Mouse (Mus musculus) regulatory T cell (primary cell): ENCODE data around the gene Gm42742.

ENCODE experiments used
- in situ Hi-C: fragments of 300-600 bp; cut with MboI, MseI; formaldehyde crosslinking; loops from one replicate; pipeline ENCODE4 v1.15.1; 2025; ENCODE audit warnings: high pct_unique_total_duplicates

The Gm42742 gene

DNA sequence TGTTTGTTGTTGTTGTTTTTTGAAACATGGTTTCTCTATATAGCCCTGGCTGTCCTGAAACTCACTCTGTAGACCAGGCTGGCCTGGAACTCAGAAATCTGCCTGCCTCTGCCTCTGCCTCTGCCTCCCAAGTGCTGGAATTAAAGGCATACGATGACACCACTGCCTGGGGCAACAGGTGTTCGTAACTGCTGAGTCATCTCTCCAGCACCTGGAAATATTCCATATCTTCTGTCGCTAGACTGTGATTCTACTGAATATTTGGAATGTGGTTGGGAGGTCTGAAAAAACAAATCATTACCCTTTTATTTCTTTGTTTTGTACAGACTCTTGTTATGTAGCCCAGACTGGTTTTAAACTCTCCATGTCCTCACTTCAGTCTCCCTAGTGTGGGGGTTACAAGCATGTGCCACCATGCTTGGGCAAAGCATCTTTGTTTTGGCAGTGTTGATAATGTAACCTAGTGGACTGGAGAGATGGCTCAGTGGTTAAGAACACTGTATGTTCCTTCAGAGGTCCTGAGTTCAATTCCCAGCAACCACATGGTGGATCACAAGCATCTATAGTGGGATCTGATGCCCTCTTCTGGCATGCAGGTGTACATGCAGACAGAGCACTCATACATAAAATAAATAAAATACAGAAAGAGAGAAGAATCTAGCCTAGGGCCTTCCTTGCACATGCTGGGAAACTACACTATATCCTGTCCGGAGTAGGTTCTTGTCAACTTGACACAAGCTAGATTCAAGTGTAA lies 16.6 kb downstream of the Gm42742 start:
- in situ Hi-C loops = no loop called here

DNA sequence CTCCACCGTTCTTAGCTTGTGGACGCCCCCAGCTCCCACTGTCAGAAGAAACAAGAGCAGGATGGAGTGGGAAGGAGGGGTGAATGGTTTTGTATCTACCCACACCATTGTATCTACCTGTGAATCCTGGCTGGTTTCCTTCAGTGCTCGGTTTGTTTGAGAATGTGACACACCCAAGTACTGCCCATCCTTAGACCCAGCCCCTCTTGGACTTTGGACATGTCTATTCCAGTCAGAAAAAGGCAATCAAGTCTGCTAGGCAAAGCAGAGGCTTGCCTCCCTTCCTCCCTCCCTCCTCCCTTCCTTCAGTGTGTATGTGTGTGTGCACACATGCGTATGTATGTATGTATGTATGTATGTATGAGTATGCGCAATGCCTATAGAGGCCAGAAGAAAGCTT lies 17.3 kb downstream of the Gm42742 start:
- in situ Hi-C loops = no loop called here

DNA sequence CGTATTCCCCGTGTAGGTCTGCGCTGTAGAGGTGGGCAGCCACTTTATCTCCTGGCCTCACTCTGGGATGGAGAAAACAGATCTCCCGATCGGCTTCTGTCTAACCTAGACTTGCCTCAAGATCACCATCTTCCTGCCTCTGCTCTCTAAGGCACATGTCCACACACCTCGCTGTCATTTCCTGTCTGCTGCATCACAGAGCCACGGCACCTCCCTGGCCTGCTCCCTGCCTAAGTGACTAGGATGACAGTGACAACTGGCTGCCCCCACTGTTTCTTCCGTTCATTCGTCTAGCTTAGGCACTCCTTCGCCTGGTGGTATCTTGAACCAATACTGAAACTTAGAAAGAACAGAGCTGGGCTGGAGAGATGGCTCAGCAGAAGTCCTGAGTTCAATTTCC lies 21.3 kb downstream of the Gm42742 start:
- in situ Hi-C loops = loop anchor here (5.0 kb wide), 1 partner anchor 53 kb away; no protein-coding TSS in a partner anchor

DNA sequence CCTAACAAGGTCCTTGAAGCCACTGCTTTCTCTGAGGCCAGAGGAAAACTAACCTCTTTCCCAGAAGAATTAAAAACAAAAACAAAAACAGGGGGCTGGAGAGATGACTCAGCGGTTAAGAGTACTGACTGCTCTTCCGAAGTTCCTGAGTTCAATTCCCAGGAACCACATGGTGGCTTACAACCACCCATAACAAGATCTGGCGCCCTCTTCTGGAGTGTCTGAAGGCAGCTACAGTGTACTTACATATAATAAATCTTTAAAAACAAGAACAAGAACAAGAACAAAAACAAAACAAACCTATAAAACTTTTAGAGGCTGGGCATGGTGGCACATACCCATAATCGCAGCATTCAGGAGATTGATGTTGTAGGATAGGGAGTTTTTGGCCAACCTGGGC lies 24.4 kb downstream of the Gm42742 start:
- in situ Hi-C loops = loop anchor here (5.0 kb wide), 1 partner anchor 56 kb away; no protein-coding TSS in a partner anchor

DNA sequence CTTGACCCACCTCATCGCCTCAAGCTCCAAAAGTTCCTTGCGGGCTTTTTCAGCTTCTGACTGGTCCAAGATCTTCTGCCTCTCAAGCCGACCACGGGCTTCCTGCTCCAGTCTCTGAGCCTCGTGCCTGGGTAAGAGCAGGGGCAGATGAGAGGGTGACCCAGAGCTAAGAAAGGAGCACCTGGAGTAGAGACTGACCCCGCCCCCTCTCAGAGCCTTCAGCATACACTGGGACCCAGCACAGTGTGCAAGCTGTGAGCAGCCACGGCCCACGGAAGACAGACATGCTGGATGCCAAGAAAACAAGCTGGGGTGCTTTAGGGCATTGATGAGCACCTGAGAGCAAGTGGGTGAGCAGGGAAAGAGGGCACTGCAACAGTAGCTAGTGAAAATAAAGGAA lies 32.1 kb downstream of the Gm42742 start:
- in situ Hi-C loops = no loop called here

DNA sequence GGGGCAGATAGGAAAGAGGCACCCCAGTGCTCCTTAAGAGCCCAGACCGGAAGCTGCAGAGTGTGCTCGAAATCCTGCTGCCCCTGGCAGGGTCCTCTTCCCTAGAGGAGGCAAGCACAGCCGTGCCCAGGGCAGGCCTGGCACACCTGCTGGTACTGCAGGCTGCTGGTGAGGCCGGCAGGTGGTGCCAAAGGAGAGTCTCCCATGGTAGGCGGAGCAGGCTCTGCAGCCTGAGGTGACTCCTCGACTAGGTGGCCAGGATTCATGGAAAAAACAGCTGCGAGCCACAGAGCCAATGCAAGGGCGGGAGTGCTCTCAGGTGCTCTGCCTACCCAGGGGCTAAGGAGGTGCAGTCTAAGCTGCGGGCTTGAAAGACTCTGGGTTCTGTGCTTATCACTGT lies 34.6 kb downstream of the Gm42742 start:
- in situ Hi-C loops = no loop called here

DNA sequence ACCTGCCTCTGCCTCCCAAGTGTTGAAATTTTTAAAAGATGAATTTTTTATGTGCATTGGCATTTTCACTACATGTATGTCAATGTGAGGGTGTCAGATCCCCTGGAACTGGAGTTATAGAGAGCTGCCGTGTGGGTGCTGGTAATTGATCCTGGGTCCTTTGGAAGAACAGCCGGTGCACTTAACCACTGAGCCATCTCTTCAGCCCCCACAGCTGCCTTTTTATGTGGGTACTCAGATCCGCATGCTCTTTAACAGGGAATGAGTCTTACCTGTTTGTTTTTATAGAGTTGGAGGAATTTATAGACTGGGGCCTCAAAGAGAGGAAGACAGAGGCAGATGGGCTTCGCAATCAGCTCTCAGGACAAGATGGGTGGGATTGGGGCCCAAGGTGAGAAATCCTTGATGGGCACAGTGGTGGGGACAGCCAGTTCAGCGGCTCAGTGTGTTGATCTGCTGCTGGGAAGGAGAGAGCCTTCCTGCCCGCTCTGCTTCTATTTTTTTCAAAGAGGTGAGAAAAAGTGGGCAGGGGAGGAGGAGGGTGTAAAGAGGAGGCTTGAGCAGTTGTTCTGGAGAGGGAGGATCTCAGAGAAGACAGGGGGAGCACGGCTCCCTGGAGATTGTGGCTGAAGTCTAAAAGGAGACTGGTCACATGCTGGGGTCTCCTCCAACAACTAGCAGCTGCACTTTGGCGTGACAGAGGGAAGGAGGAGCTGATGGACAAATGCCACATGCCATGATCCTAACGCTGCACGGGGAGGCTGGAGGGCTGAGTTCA lies 36.0 kb downstream of the Gm42742 start:
- in situ Hi-C loops = no loop called here

DNA sequence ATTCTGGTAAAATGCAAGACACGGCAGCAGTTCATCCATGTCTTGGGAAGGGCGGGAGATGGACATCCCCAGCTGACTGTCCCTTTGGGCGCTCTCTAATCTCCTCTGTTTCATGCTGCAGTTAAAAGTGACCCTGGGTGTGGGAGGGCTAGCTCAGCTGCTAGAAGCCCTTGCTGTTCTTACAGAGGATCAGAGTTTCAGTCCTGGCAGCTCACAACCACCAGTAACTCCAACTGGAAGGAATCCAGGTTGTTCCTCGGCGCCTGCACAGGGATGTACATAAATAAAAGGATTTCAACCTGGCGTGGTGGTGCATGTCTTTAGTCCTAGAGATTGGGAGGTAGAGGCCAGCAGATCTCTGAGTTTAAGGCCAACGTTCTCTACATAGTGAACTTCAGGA lies 37.8 kb downstream of the Gm42742 start:
- in situ Hi-C loops = no loop called here

DNA sequence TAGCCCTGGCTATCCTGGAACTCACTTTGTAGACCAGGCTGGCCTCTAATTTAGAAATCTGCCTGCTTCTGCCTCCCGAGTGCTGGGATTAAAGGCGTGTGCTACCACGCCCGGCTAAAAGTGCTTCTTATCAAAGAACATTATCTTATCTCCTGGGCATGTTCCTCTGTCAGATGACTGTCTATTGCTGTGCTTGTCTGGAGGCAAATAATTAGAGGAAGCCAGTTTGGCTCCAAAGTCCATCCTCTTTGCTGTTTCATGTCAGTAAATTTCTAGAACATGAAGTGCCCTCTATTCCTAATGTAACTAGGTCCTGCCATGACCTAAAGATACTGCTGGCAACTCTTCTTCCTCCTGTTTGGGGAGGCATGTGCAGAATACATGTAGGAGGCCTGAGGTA lies 38.8 kb downstream of the Gm42742 start:
- in situ Hi-C loops = no loop called here

DNA sequence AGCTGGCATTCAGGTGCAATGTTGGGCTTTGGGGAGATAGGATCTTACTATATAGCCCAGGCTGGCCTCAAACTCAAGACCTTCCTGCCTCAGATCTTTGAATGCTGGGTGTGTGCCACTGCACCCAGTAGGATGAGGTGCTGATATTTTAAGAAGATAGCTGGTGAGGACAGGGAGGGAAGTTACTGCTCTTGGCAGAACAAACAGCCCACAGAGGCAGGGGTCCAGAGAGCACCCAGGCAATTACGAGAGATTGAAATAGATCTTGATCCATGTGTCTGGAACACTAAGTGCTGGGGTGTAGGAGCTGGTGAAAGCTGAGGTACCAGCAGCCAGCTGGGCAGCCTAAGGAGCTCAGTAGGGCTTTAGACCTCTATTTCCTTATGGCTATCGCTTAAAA lies 39.3 kb downstream of the Gm42742 start:
- in situ Hi-C loops = no loop called here

DNA sequence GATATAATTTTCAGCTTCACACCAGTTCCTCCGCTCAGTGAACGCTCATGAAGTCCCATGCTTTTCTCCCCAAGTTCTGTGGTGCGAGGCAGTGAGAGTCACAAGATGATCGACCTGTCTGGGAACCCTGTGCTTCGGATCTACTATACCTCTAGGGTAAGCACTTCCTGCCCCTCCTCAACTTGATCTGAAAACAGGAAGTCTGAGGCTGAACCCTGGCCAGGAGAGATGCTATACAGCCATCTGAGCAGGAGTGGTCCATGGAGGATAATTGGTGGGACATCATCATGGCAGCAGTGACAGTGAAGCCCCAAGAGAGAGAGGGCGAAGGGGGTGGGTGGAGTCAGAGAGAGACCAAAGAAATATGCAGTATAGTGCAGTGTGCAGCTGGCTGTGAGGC lies 42.1 kb downstream of the Gm42742 start:
- in situ Hi-C loops = no loop called here

DNA sequence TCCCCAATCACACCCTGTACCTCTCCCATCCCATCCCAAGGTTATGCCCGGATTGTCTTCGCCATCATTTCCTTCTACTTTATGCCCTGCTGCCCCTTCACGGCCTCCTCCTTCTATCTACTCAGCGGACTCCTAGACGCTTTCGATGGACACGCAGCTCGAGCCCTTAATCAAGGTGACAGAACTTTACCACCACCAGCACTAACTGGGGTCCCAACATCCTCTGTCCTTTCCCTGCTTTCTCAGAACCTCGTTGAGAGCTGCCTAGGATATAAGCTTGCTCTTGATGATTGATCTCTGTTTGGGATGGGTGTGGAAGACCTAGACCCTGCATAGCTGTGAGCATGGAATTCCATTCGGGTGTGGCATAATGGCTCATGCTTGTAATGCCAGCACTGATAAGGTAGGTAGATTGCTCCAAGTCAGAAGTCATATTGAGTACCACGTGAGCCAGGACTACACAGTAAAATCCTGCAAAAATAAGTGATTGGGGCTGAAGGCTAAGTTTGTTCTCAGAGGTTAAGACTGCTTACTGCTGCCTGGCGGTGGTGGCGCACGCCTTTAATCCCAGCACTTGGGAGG lies 43.9 kb downstream of the Gm42742 start:
- in situ Hi-C loops = no loop called here

DNA sequence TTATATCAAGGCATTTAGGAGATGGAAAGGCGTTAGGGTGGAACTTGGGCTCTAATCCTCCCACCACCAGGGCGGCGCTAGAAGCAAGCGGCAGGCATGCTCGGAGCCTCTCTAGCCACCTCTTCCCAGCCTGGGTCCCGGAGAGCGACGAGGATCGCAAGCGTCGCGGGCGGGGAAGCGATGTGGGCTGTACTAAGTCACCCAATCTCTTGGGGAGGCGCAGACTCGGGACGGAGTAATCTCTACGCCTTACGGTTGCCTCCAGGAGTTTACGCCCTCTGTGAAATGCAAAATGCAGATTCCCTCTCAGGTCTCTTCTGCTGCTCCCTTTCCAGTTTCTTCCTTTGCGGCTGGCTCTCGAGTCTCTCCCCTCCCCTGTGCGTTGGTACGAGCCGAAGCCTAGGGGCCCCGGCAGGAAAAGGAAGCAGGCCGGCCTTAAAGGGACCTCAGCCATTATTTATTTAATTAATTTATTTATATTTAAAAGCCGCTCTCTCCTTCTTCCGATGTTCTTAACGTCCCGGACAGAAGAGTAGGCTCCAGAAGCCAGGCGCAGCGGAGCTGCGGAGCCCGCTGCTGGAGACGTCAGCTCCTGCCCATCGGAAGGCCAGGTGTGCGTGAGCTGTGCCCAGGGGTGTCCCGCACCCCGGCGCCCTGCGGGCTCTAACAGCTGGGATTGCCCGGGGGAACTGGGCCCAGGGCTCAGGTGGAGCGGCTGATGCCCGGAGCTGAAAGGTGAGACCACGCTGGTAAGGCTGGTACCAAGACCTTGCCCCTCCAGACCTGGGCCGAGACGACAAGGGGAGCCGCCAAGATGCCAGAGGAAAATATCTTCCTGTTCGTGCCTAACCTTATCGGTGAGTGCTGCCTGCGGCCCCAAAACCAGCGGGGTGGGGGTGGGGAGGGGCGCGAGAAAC lies 44.7 kb downstream of the Gm42742 start, which contains the start of gene Cdiptos:
TSS of gene Cdiptos (minus strand) at position 149 of the 917 bp plus-strand sequence.
- in situ Hi-C loops = no loop called here

DNA sequence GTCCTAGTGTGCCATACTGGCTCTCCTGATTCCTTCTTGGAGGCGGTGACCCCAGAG lies 45.2 kb downstream of the Gm42742 start, which contains the start of gene Cdipt:
TSS of gene Cdipt (plus strand) at position 22 of the 57 bp plus-strand sequence.
- in situ Hi-C loops = no loop called here

DNA sequence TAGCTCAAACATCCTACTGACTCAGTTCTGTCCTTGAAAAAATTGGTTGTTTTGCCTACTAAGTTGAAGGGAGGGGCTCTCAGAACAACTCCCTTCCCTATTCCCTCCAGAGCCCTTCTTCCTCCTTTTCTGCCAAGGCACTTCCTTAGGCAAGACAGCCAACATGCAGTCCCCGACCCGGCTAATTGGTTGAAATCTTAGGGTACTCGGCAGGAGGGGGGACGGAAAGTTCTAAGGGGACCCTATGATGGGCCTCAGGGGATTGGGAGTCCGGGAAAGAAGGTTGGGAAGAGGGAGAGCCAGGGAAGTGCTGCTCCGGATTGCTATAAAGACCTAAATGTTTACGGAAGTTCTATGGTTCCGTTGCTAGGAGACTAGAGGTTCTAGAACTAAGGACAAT lies 45.4 kb downstream of the Gm42742 start:
- in situ Hi-C loops = no loop called here

DNA sequence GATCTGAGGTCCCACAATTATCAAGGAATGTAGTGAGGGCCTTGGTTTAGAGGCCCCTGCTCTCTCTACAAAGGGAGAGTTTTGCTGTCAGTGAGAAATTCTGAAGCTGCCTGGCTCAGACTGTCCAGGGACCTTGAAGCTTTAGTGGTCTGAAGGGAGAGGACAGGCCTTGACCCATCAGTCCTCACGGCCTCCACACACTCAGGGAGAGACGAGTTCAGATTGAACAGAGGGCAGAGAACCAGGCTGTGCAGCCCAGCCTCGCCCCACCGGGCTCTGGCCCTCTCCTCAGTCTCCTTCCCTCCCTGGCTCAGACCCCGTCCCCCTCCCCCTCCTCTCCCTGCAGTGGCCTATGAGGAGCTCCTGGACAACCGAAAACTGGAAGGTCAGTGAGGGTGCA lies 53.5 kb downstream of the Gm42742 start:
- in situ Hi-C loops = no loop called here

DNA sequence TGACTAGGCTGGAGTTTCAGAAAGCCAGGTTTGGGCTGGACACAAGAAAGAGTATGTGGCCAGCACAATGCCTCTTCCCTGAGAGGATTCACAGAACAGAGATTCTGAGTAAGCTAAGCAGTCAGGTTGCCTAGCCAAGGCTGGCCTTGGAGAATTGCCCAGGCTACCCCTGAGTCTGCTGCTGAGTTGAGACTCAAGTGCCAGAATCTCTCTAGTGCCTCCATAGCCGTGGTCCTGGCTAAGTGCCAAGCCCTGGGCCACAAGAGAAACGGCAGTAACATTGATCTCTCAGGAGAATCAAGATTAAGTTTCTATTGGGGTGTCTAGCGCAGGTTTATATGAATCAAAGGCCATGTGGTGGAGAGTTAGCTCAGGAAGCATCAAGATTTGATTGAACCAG lies 55.3 kb downstream of the Gm42742 start:
- in situ Hi-C loops = no loop called here
